Mouse (Mus musculus): Measurements from ENCODE around the gene Zfp638.
"Not testable (repeated sequence)": the region's sequence is repeated elsewhere in the genome, so short reads cannot be mapped to it uniquely, and the experiment has no call there.

Gene Zfp638

GRCm38 (mm10) chr6:83866954-83867597 lies at the start of gene Zfp638:
Zfp638 (plus strand) TSS chr6:83867109.
- peak; percentile 95 for DNase-seq (ENCODE audit: low spot score)

GRCm38 (mm10) chr6:83818996-83819395 lies 47.9 kb upstream of the Zfp638 start:
- DNase-seq (ENCODE audit: low spot score): no peak

GRCm38 (mm10) chr6:83820727-83821515 lies 46.0 kb upstream of the Zfp638 start:
- no peak for DNase-seq (ENCODE audit: low spot score)

GRCm38 (mm10) chr6:83821856-83822255 lies 45.1 kb upstream of the Zfp638 start:
- DNase-seq (ENCODE audit: low spot score): no peak

- DNase-seq (ENCODE audit: low spot score): no peak
Measured at GRCm38 (mm10) chr6:83830941-83831605, 35.8 kb upstream of the Zfp638 start.

GRCm38 (mm10) chr6:83831606-83832123 lies 35.2 kb upstream of the Zfp638 start, which contains the start of gene Paip2b:
Paip2b (minus strand) TSS chr6:83831741.
- DNase-seq (ENCODE audit: low spot score): peak; percentile 100

- not testable (repeated sequence) for DNase-seq (ENCODE audit: low spot score)
Measured at GRCm38 (mm10) chr6:83832393-83832792, 34.5 kb upstream of the Zfp638 start.

- no peak for DNase-seq (ENCODE audit: low spot score)
Measured at GRCm38 (mm10) chr6:83836826-83837225, 30.1 kb upstream of the Zfp638 start.

- no peak for DNase-seq (ENCODE audit: low spot score)
Measured at GRCm38 (mm10) chr6:83838046-83838445, 28.9 kb upstream of the Zfp638 start.

GRCm38 (mm10) chr6:83840086-83840485 lies 26.8 kb upstream of the Zfp638 start:
- peak; percentile 21 for DNase-seq (ENCODE audit: low spot score)

- no peak for DNase-seq (ENCODE audit: low spot score)
Measured at GRCm38 (mm10) chr6:83844913-83845312, 22.0 kb upstream of the Zfp638 start.

GRCm38 (mm10) chr6:83846141-83846540 lies 20.8 kb upstream of the Zfp638 start:
- no peak for DNase-seq (ENCODE audit: low spot score)

GRCm38 (mm10) chr6:83849446-83849845 lies 17.5 kb upstream of the Zfp638 start:
- no peak for DNase-seq (ENCODE audit: low spot score)

GRCm38 (mm10) chr6:83857476-83857875 lies 9.4 kb upstream of the Zfp638 start:
- DNase-seq (ENCODE audit: low spot score): no peak

- DNase-seq (ENCODE audit: low spot score): no peak
Measured at GRCm38 (mm10) chr6:83860033-83860432, 6.9 kb upstream of the Zfp638 start.

GRCm38 (mm10) chr6:83863538-83863937 lies 3.4 kb upstream of the Zfp638 start:
- no peak for DNase-seq (ENCODE audit: low spot score)

GRCm38 (mm10) chr6:83866423-83866822 lies 486 bp upstream of the Zfp638 start:
- DNase-seq (ENCODE audit: low spot score): no peak

GRCm38 (mm10) chr6:83867598-83868585 lies 983 bp downstream of the Zfp638 start:
- DNase-seq (ENCODE audit: low spot score): peak; percentile 49

GRCm38 (mm10) chr6:83879815-83880214 lies 12.9 kb downstream of the Zfp638 start:
- DNase-seq (ENCODE audit: low spot score): peak; percentile 51

GRCm38 (mm10) chr6:83886789-83887188 lies 19.9 kb downstream of the Zfp638 start:
- DNase-seq (ENCODE audit: low spot score): no peak

- no peak for DNase-seq (ENCODE audit: low spot score)
Measured at GRCm38 (mm10) chr6:83888802-83889201, 21.9 kb downstream of the Zfp638 start.
